Mouse (Mus musculus) adrenal gland, postnatal 36 days (tissue): ENCODE data around the gene Rpap3. TPM values are rescaled to one million over a fixed set of nuclear protein-coding genes. Genes with fewer than 3 reads are reported as not detected.

Experiments used
- DNase-seq, 2 experiments: peaks; one replicate each; pipeline ENCODE4 v3.0.0; 2021; ENCODE audit warnings: mixed read lengths in 1 of 2
- total RNA-seq, 2 experiments: library from RNA; stranded (reverse); gene quantifications; 2 replicates each; pipeline ENCODE4 v1.2.3; 2021

Rpap3 gene
- total RNA-seq, 2 experiments from 2014 or later: 19.5 to 20.5 TPM

GRCm38 (mm10) chr15:97730365-97730764, 24.7 kb upstream of the Rpap3 start:
- no peak for DNase-seq

- peak in 1 of 2 experiments; percentile 57 for DNase-seq
Measured at GRCm38 (mm10) chr15:97728804-97729203, 23.2 kb upstream of the Rpap3 start.

- no peak for DNase-seq
Measured at GRCm38 (mm10) chr15:97728394-97728793, 22.8 kb upstream of the Rpap3 start.

GRCm38 (mm10) chr15:97727520-97727919, 21.9 kb upstream of the Rpap3 start:
- no peak for DNase-seq

- DNase-seq: no peak
Measured at GRCm38 (mm10) chr15:97727048-97727447, 21.4 kb upstream of the Rpap3 start.

GRCm38 (mm10) chr15:97726310-97726709, 20.7 kb upstream of the Rpap3 start:
- DNase-seq: no peak

- DNase-seq: peak; percentile 59
Measured at GRCm38 (mm10) chr15:97725198-97725785, 19.7 kb upstream of the Rpap3 start.

- no peak for DNase-seq
Measured at GRCm38 (mm10) chr15:97724346-97725197, 18.9 kb upstream of the Rpap3 start.

GRCm38 (mm10) chr15:97723536-97724345, 18.1 kb upstream of the Rpap3 start:
- no peak for DNase-seq

- no peak for DNase-seq
Measured at GRCm38 (mm10) chr15:97721008-97721701, 15.5 kb upstream of the Rpap3 start.

- peak in 1 of 2 experiments; percentile 38 for DNase-seq
Measured at GRCm38 (mm10) chr15:97720026-97720675, 14.5 kb upstream of the Rpap3 start.

- DNase-seq: no peak
Measured at GRCm38 (mm10) chr15:97719494-97719893, 13.9 kb upstream of the Rpap3 start.

GRCm38 (mm10) chr15:97718535-97719155, 13.0 kb upstream of the Rpap3 start:
- no peak for DNase-seq

GRCm38 (mm10) chr15:97717861-97718534, 12.4 kb upstream of the Rpap3 start:
- DNase-seq: peak; percentile 73 to 82

GRCm38 (mm10) chr15:97716782-97717181, 11.2 kb upstream of the Rpap3 start:
- no peak for DNase-seq

- no peak for DNase-seq
Measured at GRCm38 (mm10) chr15:97715734-97716133, 10.1 kb upstream of the Rpap3 start.

- no peak for DNase-seq
Measured at GRCm38 (mm10) chr15:97715083-97715482, 9.5 kb upstream of the Rpap3 start.

- no peak for DNase-seq
Measured at GRCm38 (mm10) chr15:97712546-97712945, 6.9 kb upstream of the Rpap3 start.

- DNase-seq: no peak
Measured at GRCm38 (mm10) chr15:97710906-97711305, 5.3 kb upstream of the Rpap3 start.

- peak in 1 of 2 experiments; percentile 13 for DNase-seq
Measured at GRCm38 (mm10) chr15:97696616-97697015, 9.0 kb downstream of the Rpap3 start.
